Mouse (Mus musculus) lung, postnatal 0 days (tissue): Measurements from ENCODE around the gene Jakmip3. TPM values are rescaled to one million over a fixed set of nuclear protein-coding genes. Genes with fewer than 3 reads are reported as not detected.

Source experiments
- ATAC-seq: fragments of 200-750 bp; cut with Nextera tagmentation; 2 replicates; pipeline ENCODE4 v1.8.0; 2017; ENCODE audit warnings: moderate library complexity
- DNase-seq: peaks from one replicate; pipeline ENCODE4 v3.0.0-alpha.2; 2016; ENCODE audit warnings: low spot score
- H3K27ac ChIP-seq: fragments of 300-500 bp; sonication (generic); 2 replicates; pipeline ENCODE4 v1.5.1; 2014; ENCODE audit warnings: antibody characterized with exemption, mild to moderate bottlenecking, low read length, mixed read lengths
- H3K27me3 ChIP-seq: fragments of 300-500 bp; sonication (generic); replicated peaks from 2 replicates; pipeline ENCODE4 v1.6.1; 2014; ENCODE audit warnings: low read length, mixed read lengths; ENCODE audit not compliant: insufficient read depth
- H3K36me3 ChIP-seq: fragments of 300-500 bp; sonication (generic); 2 replicates; pipeline ENCODE4 v1.6.1; 2014; ENCODE audit warnings: low read length, mixed read lengths; ENCODE audit not compliant: insufficient read depth
- H3K4me1 ChIP-seq: fragments of 300-500 bp; sonication (generic); 2 replicates; pipeline ENCODE4 v1.6.1; 2014; ENCODE audit warnings: antibody characterized with exemption, low read depth, low read length, mixed read lengths; ENCODE audit not compliant: insufficient read depth
- H3K4me2 ChIP-seq: fragments of 300-500 bp; sonication (generic); replicated peaks from 2 replicates; pipeline ENCODE4 v1.6.1; 2014; ENCODE audit warnings: low read depth, mild to moderate bottlenecking, low read length, moderate library complexity, mixed read lengths
- H3K4me3 ChIP-seq: fragments of 300-500 bp; sonication (generic); 2 replicates; pipeline ENCODE4 v1.5.1; 2014; ENCODE audit warnings: low read depth, low read length
- H3K9ac ChIP-seq: fragments of 300-500 bp; sonication (generic); replicated peaks from 2 replicates; pipeline ENCODE4 v1.6.1; 2014; ENCODE audit warnings: low read depth, mild to moderate bottlenecking
- H3K9me3 ChIP-seq: fragments of 300-500 bp; sonication (generic); 2 replicates; pipeline ENCODE4 v1.6.1; 2016; ENCODE audit warnings: low read length, mixed read lengths
- CTCF ChIP-seq: IDR thresholded peaks from 2 replicates; pipeline ENCODE4 v1.5.1; 2016; ENCODE audit warnings: antibody characterized with exemption, mild to moderate bottlenecking
- EP300 ChIP-seq: IDR thresholded peaks from 2 replicates; pipeline ENCODE4 v1.6.1; 2016; ENCODE audit warnings: antibody characterized with exemption, mild to moderate bottlenecking, control low read depth
- WGBS: fragments of 180-500 bp; shearing (Covaris S2); extraction: QIAGEN DNeasy Blood & Tissue Kit; methylation state at CpG from one replicate; pipeline ENCODE4 v1.1.7; 2014; 5-methylcytosine and 5-hydroxymethylcytosine counted together
- polyA plus RNA-seq: library from polyadenylated mRNA; unstranded; fragments of >200 nt; fragmentation: Nextera tagmentation; extraction: Ambion mirVana; gene quantifications from 2 replicates; pipeline ENCODE4 v1.2.1, GENCODE M21; 2015

Gene Jakmip3
- polyA plus RNA-seq, 1 experiment from 2014 or later: not detected

- no peak overlapping the region for H3K27ac ChIP-seq
- H3K9me3 ChIP-seq: no peaks in the 10 kb centered on the region
- H3K9ac ChIP-seq: no peak overlapping the region
- WGBS: 53% methylated on average over 4 of the region's 4 CpGs
- DNase-seq (no peak), ATAC-seq (no peak)
- no peak overlapping the region for H3K4me2 ChIP-seq
- no peaks in the 10 kb centered on the region for H3K27me3 ChIP-seq
- H3K4me3 ChIP-seq: no peak overlapping the region
- TF ChIP-seq EP300: no peak
- TF ChIP-seq CTCF: peak; percentile 41
- no peaks in the 10 kb centered on the region for H3K36me3 ChIP-seq
- H3K4me1 ChIP-seq: no peaks in the 10 kb centered on the region
These were observed 122.9 kb downstream of the Jakmip3 start for GRCm38 (mm10) chr7:139063406-139063805.

DNA sequence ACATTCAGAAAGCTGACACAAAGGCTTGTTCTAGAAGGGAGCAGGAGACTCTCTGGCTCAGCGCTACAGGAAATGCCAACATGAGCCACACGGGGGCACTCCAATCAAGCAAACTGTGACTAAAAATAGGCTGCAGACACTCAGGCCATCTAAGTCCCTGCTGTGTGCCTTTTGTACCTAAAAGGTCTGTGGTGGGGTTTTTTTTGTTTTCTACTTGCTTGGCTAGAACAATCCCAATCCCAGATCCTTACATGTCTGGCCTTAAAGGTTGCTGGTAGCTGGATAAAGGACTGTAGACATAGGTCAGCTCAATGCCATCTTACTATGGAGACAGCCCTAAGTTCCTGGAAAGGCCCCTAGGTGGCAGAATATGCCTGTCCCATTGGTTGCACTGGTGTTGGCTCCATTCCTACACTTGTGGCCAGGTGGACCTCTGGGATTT is 127.7 kb downstream of the Jakmip3 start:
- no peak overlapping the region for H3K4me2 ChIP-seq
- H3K9ac ChIP-seq: no peak overlapping the region
- H3K27ac ChIP-seq: no peak overlapping the region
- DNase-seq: peak; percentile 58
- TF ChIP-seq CTCF (peak; percentile 68), EP300 (no peak)
- H3K36me3 ChIP-seq: no peaks in the 10 kb centered on the region
- no peak; the same call in 1 of the 2 replicates for ATAC-seq
- no peaks in the 10 kb centered on the region for H3K4me1 ChIP-seq
- H3K27me3 ChIP-seq: no peaks in the 10 kb centered on the region
- no peaks in the 10 kb centered on the region for H3K9me3 ChIP-seq
- no peak overlapping the region for H3K4me3 ChIP-seq
- WGBS: 2% methylated on average over 2 of the region's 2 CpGs

- no peak overlapping the region for H3K27ac ChIP-seq
- 41% methylated on average over 6 of the region's 6 CpGs for WGBS
- no peak overlapping the region for H3K4me2 ChIP-seq
- H3K4me3 ChIP-seq: no peak overlapping the region
- no peaks in the 10 kb centered on the region for H3K9me3 ChIP-seq
- H3K4me1 ChIP-seq: no peaks in the 10 kb centered on the region
- H3K9ac ChIP-seq: no peak overlapping the region
- DNase-seq (no peak), ATAC-seq (no peak)
- no peaks in the 10 kb centered on the region for H3K36me3 ChIP-seq
- H3K27me3 ChIP-seq: no peaks in the 10 kb centered on the region
- TF ChIP-seq EP300 (no peak), CTCF (no peak)
These were observed 133.7 kb downstream of the Jakmip3 start for GRCm38 (mm10) chr7:139074189-139074588.

- 41% methylated on average over 14 of the region's 14 CpGs for WGBS
- Histone ChIP-seq H3K36me3 (no peaks in the 10 kb centered on the region), H3K4me1 (no peaks in the 10 kb centered on the region), H3K9me3 (no peaks in the 10 kb centered on the region), H3K4me2 (no peak overlapping the region), H3K4me3 (no peak overlapping the region), H3K27me3 (no peaks in the 10 kb centered on the region), H3K9ac (no peak overlapping the region), H3K27ac (no peak overlapping the region)
- DNase-seq (no peak), ATAC-seq (no peak)
- TF ChIP-seq CTCF: no peak
These were observed 134.7 kb downstream of the Jakmip3 start for GRCm38 (mm10) chr7:139075054-139075794.

- H3K4me1 ChIP-seq: no peaks in the 10 kb centered on the region
- TF ChIP-seq EP300 (no peak), CTCF (no peak)
- no peaks in the 10 kb centered on the region for H3K9me3 ChIP-seq
- H3K4me3 ChIP-seq: no peak overlapping the region
- H3K27me3 ChIP-seq: no peaks in the 10 kb centered on the region
- no peak overlapping the region for H3K9ac ChIP-seq
- H3K36me3 ChIP-seq: no peaks in the 10 kb centered on the region
- ATAC-seq (no peak), DNase-seq (no peak)
- no peak overlapping the region for H3K27ac ChIP-seq
- WGBS: 19% methylated on average over 7 of the region's 7 CpGs
- H3K4me2 ChIP-seq: no peak overlapping the region
These were observed 136.8 kb downstream of the Jakmip3 start for GRCm38 (mm10) chr7:139077283-139077682.

DNA sequence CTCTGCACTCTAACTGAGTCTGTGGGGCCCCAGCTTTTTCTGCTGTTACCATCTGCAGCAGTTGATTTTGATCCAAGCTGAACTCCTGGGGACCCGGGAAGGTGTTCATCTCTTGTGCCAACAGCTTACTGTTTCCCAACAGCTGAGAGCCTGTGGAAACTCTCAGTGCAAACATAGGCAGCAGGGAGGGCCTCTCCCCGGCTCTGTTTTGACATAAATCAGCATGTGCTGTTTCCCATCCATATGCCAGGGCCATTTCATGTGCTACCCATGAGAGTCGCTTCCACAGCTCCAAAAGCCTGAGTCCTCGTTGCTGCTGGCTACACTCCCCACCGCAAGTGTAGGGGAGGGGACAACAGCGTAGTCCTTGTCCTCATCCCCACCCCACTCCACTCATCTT is 137.7 kb downstream of the Jakmip3 start:
- H3K36me3 ChIP-seq: no peaks in the 10 kb centered on the region
- 50% methylated on average over 6 of the region's 6 CpGs for WGBS
- H3K9ac ChIP-seq: no peak overlapping the region
- ATAC-seq (no peak), DNase-seq (no peak)
- TF ChIP-seq EP300 (no peak), CTCF (no peak)
- H3K4me3 ChIP-seq: no peak overlapping the region
- H3K4me2 ChIP-seq: no peak overlapping the region
- no peaks in the 10 kb centered on the region for H3K9me3 ChIP-seq
- no peaks in the 10 kb centered on the region for H3K4me1 ChIP-seq
- H3K27me3 ChIP-seq: no peaks in the 10 kb centered on the region
- no peak overlapping the region for H3K27ac ChIP-seq

DNA sequence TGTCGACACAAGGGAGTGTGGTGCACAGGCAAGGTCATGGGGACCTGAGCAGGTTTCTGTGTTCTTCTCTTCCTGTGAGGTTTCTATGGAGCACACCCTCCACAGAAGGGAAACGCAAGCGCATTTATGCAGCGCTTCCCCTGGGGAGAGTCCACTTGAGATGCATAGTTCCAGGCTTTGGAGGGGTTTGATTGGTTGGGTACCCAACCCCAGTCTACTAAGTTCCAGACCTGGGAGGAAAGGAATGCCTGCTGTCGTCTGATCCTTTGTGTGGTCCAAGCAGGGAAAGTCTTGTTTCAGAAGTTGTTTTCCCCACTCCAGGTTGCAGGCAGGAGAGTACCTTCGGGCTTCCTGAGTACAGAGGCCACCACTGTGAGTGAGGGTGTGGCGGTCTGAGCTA is 138.6 kb downstream of the Jakmip3 start:
- 65% methylated on average over 7 of the region's 7 CpGs for WGBS
- TF ChIP-seq EP300 (no peak), CTCF (no peak)
- no peaks in the 10 kb centered on the region for H3K36me3 ChIP-seq
- no peak overlapping the region for H3K4me2 ChIP-seq
- ATAC-seq: no peak
- H3K27ac ChIP-seq: no peak overlapping the region
- H3K27me3 ChIP-seq: no peaks in the 10 kb centered on the region
- DNase-seq: no peak
- H3K4me1 ChIP-seq: no peaks in the 10 kb centered on the region
- H3K4me3 ChIP-seq: no peak overlapping the region
- H3K9me3 ChIP-seq: no peaks in the 10 kb centered on the region
- no peak overlapping the region for H3K9ac ChIP-seq
